ENCODE assay signal across 9 mouse cellular contexts in genomic region chr3:149092649-149093048, GRCm38 (mm10).
DNase-seq lines count a peak whose midpoint lies in the region; ATAC-seq and TF ChIP-seq lines count a peak whose summit lies in the region.
"Had no signal": no experiment of that assay in that cellular context is flagged by ENCODE, and none has a peak within 500 bp of the region (broad histone marks: within the 10 kb centered on the region; RNA-seq: fewer than 3 reads in every experiment).

No protein-coding gene starts in this region.

- no peak overlapping the region for H3K27ac ChIP-seq in hindbrain, embryonic 11.5 days (ENCODE audit: low read depth, low read length)
- no peak overlapping the region for H3K27ac ChIP-seq in hindbrain, embryonic 12.5 days
- H3K27ac ChIP-seq in neural tube, embryonic 12.5 days = no peak overlapping the region
- H3K27ac ChIP-seq in neural tube, embryonic 15.5 days (replicated peaks) = no peak overlapping the region
- no peak overlapping the region for H3K27ac ChIP-seq in intestine, postnatal 0 days (ENCODE audit: low read depth, low read length)

- WGBS in hindbrain, embryonic 11.5 days = 4% methylated on average over 5 of the region's 5 CpGs
- 5% methylated on average over 5 of the region's 5 CpGs for WGBS in hindbrain, embryonic 12.5 days
- 2% methylated on average over 5 of the region's 5 CpGs for WGBS in neural tube, embryonic 12.5 days
- 8% methylated on average over 5 of the region's 5 CpGs for WGBS in neural tube, embryonic 15.5 days
- 20% methylated on average over 5 of the region's 5 CpGs for WGBS in intestine, postnatal 0 days

- ATAC-seq in hindbrain, embryonic 11.5 days (ENCODE audit: low FRiP score) = no peak
- ATAC-seq in hindbrain, embryonic 12.5 days (ENCODE audit: low FRiP score) = no peak
- no peak for ATAC-seq in neural tube, embryonic 12.5 days (ENCODE audit: low FRiP score, low read depth)
- no peak for ATAC-seq in neural tube, embryonic 15.5 days (ENCODE audit: low FRiP score)
- no peak for ATAC-seq in intestine, postnatal 0 days

- no peaks in the 10 kb centered on the region for H3K36me3 ChIP-seq in hindbrain, embryonic 11.5 days (ENCODE audit: control insufficient read depth, insufficient read depth, low read length)
- no peaks in the 10 kb centered on the region for H3K36me3 ChIP-seq in hindbrain, embryonic 12.5 days
- H3K36me3 ChIP-seq in neural tube, embryonic 12.5 days = no peaks in the 10 kb centered on the region
- no peaks in the 10 kb centered on the region for H3K36me3 ChIP-seq in neural tube, embryonic 15.5 days
- H3K36me3 ChIP-seq in intestine, postnatal 0 days (ENCODE audit: control insufficient read depth, insufficient read depth) = no peaks in the 10 kb centered on the region

- no peak overlapping the region for H3K4me2 ChIP-seq in hindbrain, embryonic 11.5 days (replicated peaks; ENCODE audit: low read depth, low read length)
- H3K4me2 ChIP-seq in hindbrain, embryonic 12.5 days (replicated peaks) = no peak overlapping the region
- peak overlapping the region; percentile 24; the same call in 1 of the 2 replicates for H3K4me2 ChIP-seq in neural tube, embryonic 12.5 days (replicated peaks)
- no peak overlapping the region for H3K4me2 ChIP-seq in neural tube, embryonic 15.5 days
- H3K4me2 ChIP-seq in intestine, postnatal 0 days (replicated peaks; ENCODE audit: low read depth) = 0 out of 2 replicates have a peak overlapping the region, but pooled peaks have one; percentile 24

- no peak overlapping the region for H3K4me3 ChIP-seq in hindbrain, embryonic 11.5 days (ENCODE audit: low read depth, low read length)
- no peak overlapping the region for H3K4me3 ChIP-seq in hindbrain, embryonic 12.5 days
- no peak overlapping the region for H3K4me3 ChIP-seq in neural tube, embryonic 12.5 days
- no peak overlapping the region for H3K4me3 ChIP-seq in neural tube, embryonic 15.5 days (replicated peaks)
- no peak overlapping the region for H3K4me3 ChIP-seq in intestine, postnatal 0 days (ENCODE audit: low read depth, low read length)
- H3K4me3 ChIP-seq: megakaryocyte, embryonic 14.5 days had no signal

- H3K9ac ChIP-seq in hindbrain, embryonic 11.5 days (ENCODE audit: low read depth, low read length) = no peak overlapping the region
- no peak overlapping the region for H3K9ac ChIP-seq in hindbrain, embryonic 12.5 days
- H3K9ac ChIP-seq in neural tube, embryonic 12.5 days = no peak overlapping the region
- H3K9ac ChIP-seq in neural tube, embryonic 15.5 days (replicated peaks) = no peak overlapping the region
- no peak overlapping the region for H3K9ac ChIP-seq in intestine, postnatal 0 days (ENCODE audit: low read depth, low read length)

- DNase-seq in hindbrain, embryonic 11.5 days (ENCODE audit: low spot score) = peak; percentile 60
- no peak for DNase-seq in right cerebral cortex, postnatal 36 days (ENCODE audit: low spot score in 2 of 2)
- no peak for DNase-seq in testis, postnatal 10 days (ENCODE audit: low spot score)
- DNase-seq: cerebellum, adult 18-20 months had no signal

- TF ChIP-seq CTCF in intestine, postnatal 0 days (IDR thresholded peaks at IDR 0.05; ENCODE audit: low read depth) = no peak

- 0 out of 2 replicates have a peak, but pooled peaks cover 2% of the 10 kb centered on the region for H3K4me1 ChIP-seq in hindbrain, embryonic 11.5 days (replicated peaks; ENCODE audit: control insufficient read depth, insufficient read depth, low read length)
- H3K4me1 ChIP-seq in hindbrain, embryonic 12.5 days = peaks cover 14% of the 10 kb centered on the region
- peaks cover 12% of the 10 kb centered on the region for H3K4me1 ChIP-seq in neural tube, embryonic 12.5 days
- H3K4me1 ChIP-seq in neural tube, embryonic 15.5 days = peaks cover 21% of the 10 kb centered on the region
- H3K4me1 ChIP-seq in intestine, postnatal 0 days (replicated peaks; ENCODE audit: control insufficient read depth, insufficient read depth, low read length) = peaks cover 3% of the 10 kb centered on the region; the same call in 1 of the 2 replicates
- H3K4me1 ChIP-seq: megakaryocyte, embryonic 14.5 days had no signal

- no peaks in the 10 kb centered on the region for H3K27me3 ChIP-seq in hindbrain, embryonic 11.5 days (ENCODE audit: control insufficient read depth, insufficient read depth, low read length)
- H3K27me3 ChIP-seq in hindbrain, embryonic 12.5 days = 0 out of 2 replicates have a peak, but pooled peaks cover 4% of the 10 kb centered on the region
- no peaks in the 10 kb centered on the region for H3K27me3 ChIP-seq in neural tube, embryonic 12.5 days (replicated peaks)
- 0 out of 2 replicates have a peak, but pooled peaks cover 5% of the 10 kb centered on the region for H3K27me3 ChIP-seq in neural tube, embryonic 15.5 days (replicated peaks)
- H3K27me3 ChIP-seq in intestine, postnatal 0 days (replicated peaks; ENCODE audit: control insufficient read depth, insufficient read depth, low read length) = no peaks in the 10 kb centered on the region
- H3K27me3 ChIP-seq: megakaryocyte, embryonic 14.5 days had no signal

- H3K9me3 ChIP-seq in hindbrain, embryonic 11.5 days (ENCODE audit: control insufficient read depth, low read length) = no peaks in the 10 kb centered on the region
- no peaks in the 10 kb centered on the region for H3K9me3 ChIP-seq in hindbrain, embryonic 12.5 days (replicated peaks)
- no peaks in the 10 kb centered on the region for H3K9me3 ChIP-seq in neural tube, embryonic 12.5 days
- H3K9me3 ChIP-seq in neural tube, embryonic 15.5 days (replicated peaks) = no peaks in the 10 kb centered on the region
- H3K9me3 ChIP-seq in intestine, postnatal 0 days (ENCODE audit: control insufficient read depth) = no peaks in the 10 kb centered on the region

Comparison
In these comparisons a context has a peak if more than half of its experiments do, and no peak if none do; other contexts are left out.
1. H3K4me2 ChIP-seq: peak in neural tube, embryonic 12.5 days (single experiment) and intestine, postnatal 0 days (single experiment); none in hindbrain, embryonic 11.5 days (single experiment), hindbrain, embryonic 12.5 days (single experiment) and neural tube, embryonic 15.5 days (single experiment).